In genomic region chr7:101616136-101616835, GRCm38 (mm10) we compare ENCODE assay signal across 13 mouse cellular contexts. TPM values are rescaled to one million over a fixed set of nuclear protein-coding genes. Genes with fewer than 3 reads are reported as not detected.
"Had no signal": no experiment of that assay in that cellular context is flagged by ENCODE, and none has a peak within 500 bp of the region (broad histone marks: within the 10 kb centered on the region; RNA-seq: fewer than 3 reads in every experiment).

No protein-coding gene starts in this region.

- H3K27me3 ChIP-seq: kidney, embryonic 15.5 days; limb, embryonic 12.5 days; liver, embryonic 13.5 days; midbrain, embryonic 15.5 days; neural tube, embryonic 12.5 days had no signal

- H3K9me3 ChIP-seq: kidney, embryonic 15.5 days; limb, embryonic 12.5 days; liver, embryonic 13.5 days; midbrain, embryonic 15.5 days; neural tube, embryonic 12.5 days had no signal

- H3K9ac ChIP-seq: kidney, embryonic 15.5 days; limb, embryonic 12.5 days; liver, embryonic 13.5 days; lung, embryonic 14.5 days; midbrain, embryonic 15.5 days; neural tube, embryonic 12.5 days had no signal

- H3K27ac ChIP-seq: kidney, embryonic 15.5 days; limb, embryonic 12.5 days; liver, embryonic 13.5 days; midbrain, embryonic 15.5 days; neural tube, embryonic 12.5 days; stomach, postnatal 0 days had no signal

- H3K4me3 ChIP-seq: kidney, embryonic 15.5 days; limb, embryonic 12.5 days; liver, embryonic 13.5 days; megakaryocyte, embryonic 14.5 days; midbrain, embryonic 15.5 days; neural tube, embryonic 12.5 days had no signal

- H3K4me2 ChIP-seq: kidney, embryonic 15.5 days; limb, embryonic 12.5 days; liver, embryonic 13.5 days; lung, embryonic 14.5 days; midbrain, embryonic 11.5 days; midbrain, embryonic 15.5 days; neural tube, embryonic 12.5 days had no signal

- H3K36me3 ChIP-seq: kidney, embryonic 15.5 days; limb, embryonic 12.5 days; liver, embryonic 13.5 days; midbrain, embryonic 15.5 days; neural tube, embryonic 12.5 days had no signal

- ATAC-seq: midbrain, embryonic 15.5 days had no signal

- H3K4me1 ChIP-seq: kidney, embryonic 15.5 days; limb, embryonic 12.5 days; liver, embryonic 13.5 days; midbrain, embryonic 15.5 days; neural tube, embryonic 12.5 days had no signal

- DNase-seq: kidney, postnatal 14 days; layer of hippocampus, postnatal 36 days; liver, embryonic 13.5 days; lung, postnatal 4 days had no signal

RNA-seq across cellular contexts. Expression of gene Art2b, which starts 30.9 kb away (rescaled TPM):
- total RNA-seq: layer of hippocampus, postnatal 36 days; left cerebral cortex, postnatal 36 days had no signal
- polyA plus RNA-seq: kidney, embryonic 15.5 days; limb, embryonic 12.5 days; liver, embryonic 13.5 days; lung, embryonic 14.5 days; midbrain, embryonic 11.5 days; midbrain, embryonic 15.5 days; neural tube, embryonic 12.5 days; stomach, postnatal 0 days had no signal
